Mouse (Mus musculus) stomach, embryonic 15.5 days (tissue): ENCODE measurements around the gene Otoa. TPM values are rescaled to one million over a fixed set of nuclear protein-coding genes. Genes with fewer than 3 reads are reported as not detected.

Source experiments
- ATAC-seq: fragments of 200-750 bp; cut with Nextera tagmentation; 2 replicates; pipeline ENCODE4 v1.8.0; 2017; ENCODE audit warnings: low read depth, moderate number of reproducible peaks, moderate TSS enrichment; ENCODE audit not compliant: insufficient read depth, low FRiP score
- H3K27ac ChIP-seq: fragments of 300-500 bp; sonication (generic); 2 replicates; pipeline ENCODE4 v1.5.1; 2015; ENCODE audit warnings: mild to moderate bottlenecking, inconsistent platforms
- H3K27me3 ChIP-seq: fragments of 300-500 bp; sonication (generic); replicated peaks from 2 replicates; pipeline ENCODE4 v1.6.1; 2015; ENCODE audit warnings: inconsistent platforms
- H3K36me3 ChIP-seq: fragments of 300-500 bp; sonication (generic); 2 replicates; pipeline ENCODE4 v1.6.1; 2015; ENCODE audit warnings: inconsistent platforms
- H3K4me1 ChIP-seq: fragments of 300-500 bp; sonication (generic); 2 replicates; pipeline ENCODE4 v1.6.1; 2015; ENCODE audit warnings: inconsistent platforms
- H3K4me2 ChIP-seq: fragments of 300-500 bp; sonication (generic); 2 replicates; pipeline ENCODE4 v1.6.1; 2015; ENCODE audit warnings: mild to moderate bottlenecking, inconsistent platforms
- H3K4me3 ChIP-seq: fragments of 300-500 bp; sonication (generic); replicated peaks from 2 replicates; pipeline ENCODE4 v1.5.1; 2015; ENCODE audit warnings: inconsistent platforms
- H3K9ac ChIP-seq: fragments of 300-500 bp; sonication (generic); 2 replicates; pipeline ENCODE4 v1.6.1; 2015; ENCODE audit warnings: inconsistent platforms
- H3K9me3 ChIP-seq: fragments of 300-500 bp; sonication (generic); 2 replicates; pipeline ENCODE4 v1.6.1; 2016; ENCODE audit warnings: inconsistent platforms
- WGBS: fragments of 180-500 bp; shearing (Covaris S2); methylation state at CpG from one replicate; pipeline ENCODE4 v1.1.7; 2015; 5-methylcytosine and 5-hydroxymethylcytosine counted together
- polyA plus RNA-seq: library from polyadenylated mRNA; unstranded; fragments of >200 nt; fragmentation: Nextera tagmentation; extraction: Ambion mirVana; gene quantifications from 2 replicates; pipeline ENCODE4 v1.2.1, GENCODE M21; 2015

Otoa gene
- polyA plus RNA-seq = 0.09 and 0.23 TPM in 2 replicates

GRCm38 (mm10) chr7:121081350-121081749 is at the start of gene Otoa:
Gene Otoa (plus strand): TSS chr7:121081650.
- Histone ChIP-seq H3K9ac (no peak within 1 kb of the TSS), H3K4me2 (no peak within 1 kb of the TSS), H3K4me3 (no peak within 1 kb of the TSS), H3K36me3 (peaks cover 11% of the 10 kb centered on the region), H3K4me1 (0 out of 2 replicates have a peak, but pooled peaks cover 7% of the 10 kb centered on the region), H3K9me3 (no peaks in the 10 kb centered on the region), H3K27me3 (no peaks in the 10 kb centered on the region), H3K27ac (no peak within 1 kb of the TSS)
- WGBS = 89% methylated on average over 4 of the region's 4 CpGs
- no peak for ATAC-seq

- Histone ChIP-seq H3K9ac (peak within 1 kb of the TSS; percentile 99), H3K9me3 (no peaks in the 10 kb centered on the region), H3K4me3 (peak within 1 kb of the TSS; percentile 99), H3K4me1 (peaks cover 7% of the 10 kb centered on the region; the same call in 1 of the 2 replicates), H3K4me2 (peak within 1 kb of the TSS; percentile 70), H3K27ac (peak within 1 kb of the TSS; percentile 97), H3K36me3 (no peaks in the 10 kb centered on the region), H3K27me3 (no peaks in the 10 kb centered on the region)
- ATAC-seq = peak; percentile 97
- WGBS = 2% methylated on average over 42 of the region's 43 CpGs
Observed at GRCm38 (mm10) chr7:121033856-121034652, 47.4 kb upstream of the Otoa start, which contains the start of gene Mettl9. Gene Mettl9 (plus strand): TSS chr7:121034445.

- Histone ChIP-seq H3K36me3 (no peaks in the 10 kb centered on the region), H3K27me3 (no peaks in the 10 kb centered on the region), H3K4me2 (peak overlapping the region; percentile 70), H3K4me1 (peaks cover 9% of the 10 kb centered on the region; the same call in 1 of the 2 replicates), H3K9me3 (no peaks in the 10 kb centered on the region), H3K9ac (peak overlapping the region; percentile 99), H3K27ac (peak overlapping the region; percentile 97), H3K4me3 (peak overlapping the region; percentile 99)
- peak; percentile 79 for ATAC-seq
- under 1% methylated on average over 52 of the region's 63 CpGs for WGBS
Observed at GRCm38 (mm10) chr7:121034701-121035141, 46.7 kb upstream of the Otoa start.

GRCm38 (mm10) chr7:121035161-121035721 is 46.2 kb upstream of the Otoa start:
- Histone ChIP-seq H3K4me1 (peaks cover 9% of the 10 kb centered on the region; the same call in 1 of the 2 replicates), H3K9ac (peak overlapping the region; percentile 99), H3K4me2 (peak overlapping the region; percentile 70), H3K36me3 (no peaks in the 10 kb centered on the region), H3K4me3 (peak overlapping the region; percentile 99), H3K27me3 (no peaks in the 10 kb centered on the region), H3K27ac (peak overlapping the region; percentile 97), H3K9me3 (no peaks in the 10 kb centered on the region)
- under 1% methylated on average over 24 of the region's 24 CpGs for WGBS
- peak; percentile 25; the same call in 1 of the 2 replicates for ATAC-seq

GRCm38 (mm10) chr7:121040595-121040994 is 40.9 kb upstream of the Otoa start:
- Histone ChIP-seq H3K4me3 (no peak overlapping the region), H3K27ac (no peak overlapping the region), H3K27me3 (no peaks in the 10 kb centered on the region), H3K4me1 (peaks cover 13% of the 10 kb centered on the region; the same call in 1 of the 2 replicates), H3K4me2 (no peak overlapping the region), H3K9ac (no peak overlapping the region), H3K9me3 (no peaks in the 10 kb centered on the region), H3K36me3 (no peaks in the 10 kb centered on the region)
- ATAC-seq = no peak
- WGBS = 74% methylated on average over 4 of the region's 4 CpGs

- Histone ChIP-seq H3K27me3 (no peaks in the 10 kb centered on the region), H3K27ac (no peak overlapping the region), H3K9ac (no peak overlapping the region), H3K4me3 (no peak overlapping the region), H3K4me2 (no peak overlapping the region), H3K36me3 (no peaks in the 10 kb centered on the region), H3K4me1 (0 out of 2 replicates have a peak, but pooled peaks cover 8% of the 10 kb centered on the region), H3K9me3 (no peaks in the 10 kb centered on the region)
- 33% methylated on average over 1 of the region's 1 CpGs for WGBS
- no peak for ATAC-seq
Observed at GRCm38 (mm10) chr7:121041989-121042388, 39.5 kb upstream of the Otoa start.

- no peaks in the 10 kb centered on the region for H3K36me3 ChIP-seq
- no peaks in the 10 kb centered on the region for H3K9me3 ChIP-seq
- no peak for ATAC-seq
- H3K4me2 ChIP-seq = no peak overlapping the region
- no peak overlapping the region for H3K27ac ChIP-seq
- WGBS = 88% methylated on average over 3 of the region's 3 CpGs
- H3K4me1 ChIP-seq = 0 out of 2 replicates have a peak, but pooled peaks cover 6% of the 10 kb centered on the region
- H3K27me3 ChIP-seq = no peaks in the 10 kb centered on the region
- no peak overlapping the region for H3K4me3 ChIP-seq
- H3K9ac ChIP-seq = no peak overlapping the region
Observed at GRCm38 (mm10) chr7:121043004-121043403, 38.4 kb upstream of the Otoa start.

- Histone ChIP-seq H3K4me2 (no peak overlapping the region), H3K9me3 (no peaks in the 10 kb centered on the region), H3K4me1 (0 out of 2 replicates have a peak, but pooled peaks cover 6% of the 10 kb centered on the region), H3K27me3 (no peaks in the 10 kb centered on the region), H3K27ac (no peak overlapping the region), H3K9ac (no peak overlapping the region), H3K4me3 (no peak overlapping the region), H3K36me3 (no peaks in the 10 kb centered on the region)
- ATAC-seq = no peak
- 89% methylated on average over 1 of the region's 1 CpGs for WGBS
Observed at GRCm38 (mm10) chr7:121043510-121043909, 37.9 kb upstream of the Otoa start.

- 0 out of 2 replicates have a peak, but pooled peaks cover 5% of the 10 kb centered on the region for H3K4me1 ChIP-seq
- ATAC-seq = no peak
- 65% methylated on average over 1 of the region's 1 CpGs for WGBS
- H3K27ac ChIP-seq = no peak overlapping the region
- no peak overlapping the region for H3K4me2 ChIP-seq
- no peaks in the 10 kb centered on the region for H3K36me3 ChIP-seq
- no peak overlapping the region for H3K9ac ChIP-seq
- no peaks in the 10 kb centered on the region for H3K27me3 ChIP-seq
- H3K4me3 ChIP-seq = no peak overlapping the region
- H3K9me3 ChIP-seq = no peaks in the 10 kb centered on the region
Observed at GRCm38 (mm10) chr7:121044251-121044650, 37.2 kb upstream of the Otoa start.

DNA sequence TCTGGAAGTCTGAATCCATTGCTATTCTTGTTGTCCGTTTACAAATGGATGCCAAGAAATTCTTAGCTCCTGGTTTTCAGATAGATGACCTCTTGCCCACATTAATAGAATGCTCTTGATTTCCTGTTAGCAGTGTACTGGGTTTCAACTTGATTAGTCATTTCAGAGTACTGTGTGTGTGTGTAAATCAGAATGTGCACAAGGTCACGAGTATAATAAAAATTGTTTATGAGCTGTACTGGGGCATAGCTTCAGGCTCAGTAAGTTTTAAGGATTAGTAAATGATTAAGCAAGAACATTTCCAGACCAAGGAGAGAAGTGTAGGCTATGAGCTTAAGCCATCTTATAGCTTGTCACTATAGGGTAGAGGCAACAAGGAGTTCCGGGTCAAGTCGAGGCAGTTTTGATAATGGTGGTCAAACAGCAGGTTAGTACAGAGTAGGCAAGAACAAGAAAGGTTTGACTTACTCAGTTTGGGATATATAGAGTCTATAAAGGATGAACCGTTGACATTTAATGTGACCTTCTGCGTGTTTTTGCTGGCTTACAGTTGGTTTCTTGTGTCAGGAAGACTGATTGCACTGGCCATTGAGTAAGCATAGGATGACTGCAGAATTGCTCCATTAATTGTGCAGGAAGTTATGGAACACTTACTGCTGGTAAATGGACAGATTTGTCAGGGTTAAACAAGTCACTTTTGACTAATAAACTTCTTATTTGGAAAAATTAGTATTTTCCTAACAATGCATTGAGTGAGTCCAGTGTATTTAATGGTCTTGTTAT is 35.6 kb upstream of the Otoa start:
- Histone ChIP-seq H3K36me3 (no peaks in the 10 kb centered on the region), H3K9me3 (no peaks in the 10 kb centered on the region), H3K4me3 (no peak overlapping the region), H3K27me3 (no peaks in the 10 kb centered on the region), H3K9ac (no peak overlapping the region), H3K4me2 (no peak overlapping the region), H3K27ac (no peak overlapping the region), H3K4me1 (0 out of 2 replicates have a peak, but pooled peaks cover 4% of the 10 kb centered on the region)
- peak; percentile 31; the same call in 1 of the 2 replicates for ATAC-seq
- WGBS = 67% methylated on average over 6 of the region's 6 CpGs

DNA sequence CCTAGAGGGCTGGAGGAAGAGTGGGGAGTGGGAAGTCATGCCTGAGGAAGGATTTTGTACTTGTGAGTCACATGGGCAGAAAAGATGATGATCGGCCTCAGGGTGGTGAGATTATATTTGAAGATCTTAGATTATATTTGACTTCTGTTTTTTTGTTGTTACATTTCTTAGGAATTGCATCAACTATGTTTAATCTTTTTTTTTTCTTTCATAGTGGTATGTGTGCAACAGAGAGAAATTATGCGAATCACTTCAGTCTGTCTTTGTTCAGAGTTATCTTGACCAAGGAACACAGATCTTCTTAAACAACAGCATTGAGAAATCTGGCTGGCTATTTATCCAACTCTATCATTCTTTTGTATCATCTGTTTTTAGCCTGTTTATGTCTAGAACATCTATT is 33.8 kb upstream of the Otoa start:
- Histone ChIP-seq H3K9me3 (no peaks in the 10 kb centered on the region), H3K4me1 (no peaks in the 10 kb centered on the region), H3K4me3 (no peak overlapping the region), H3K36me3 (0 out of 2 replicates have a peak, but pooled peaks cover 1% of the 10 kb centered on the region), H3K9ac (no peak overlapping the region), H3K27me3 (no peaks in the 10 kb centered on the region), H3K27ac (no peak overlapping the region), H3K4me2 (no peak overlapping the region)
- WGBS = 88% methylated on average over 2 of the region's 2 CpGs
- ATAC-seq = no peak
